Mouse (Mus musculus) frontal cortex, postnatal 10 days (tissue): ENCODE measurements around the gene Vgll4.

ENCODE experiments used
- DNase-seq, 2 experiments: peaks; one replicate each; pipeline ENCODE4 v3.0.0; 2022; ENCODE audit warnings: low spot score in 2 of 2, mixed read lengths in 1 of 2

Gene Vgll4

GRCm38 (mm10) chr6:114974331-114974730 is 4.5 kb upstream of the Vgll4 start:
- DNase-seq = no peak

GRCm38 (mm10) chr6:114972988-114973387 is 3.2 kb upstream of the Vgll4 start:
- DNase-seq = no peak

- no peak for DNase-seq
These were observed 1.1 kb upstream of the Vgll4 start for GRCm38 (mm10) chr6:114970895-114971294.

- no peak for DNase-seq
These were observed 592 bp upstream of the Vgll4 start for GRCm38 (mm10) chr6:114970386-114970785.

- DNase-seq = peak; percentile 74 to 84
These were observed 1.2 kb downstream of the Vgll4 start for GRCm38 (mm10) chr6:114968361-114969212.

- no peak for DNase-seq
These were observed 2.2 kb downstream of the Vgll4 start for GRCm38 (mm10) chr6:114967623-114968022.

GRCm38 (mm10) chr6:114966396-114967154 is 3.2 kb downstream of the Vgll4 start:
- DNase-seq = no peak

- DNase-seq = no peak
These were observed 4.0 kb downstream of the Vgll4 start for GRCm38 (mm10) chr6:114965802-114966201.

GRCm38 (mm10) chr6:114965396-114965795 is 4.4 kb downstream of the Vgll4 start:
- no peak for DNase-seq

GRCm38 (mm10) chr6:114964235-114964634 is 5.6 kb downstream of the Vgll4 start:
- no peak for DNase-seq

GRCm38 (mm10) chr6:114963636-114964035 is 6.2 kb downstream of the Vgll4 start:
- DNase-seq = no peak

- no peak for DNase-seq
These were observed 8.3 kb downstream of the Vgll4 start for GRCm38 (mm10) chr6:114961276-114962068.

- no peak for DNase-seq
These were observed 10.8 kb downstream of the Vgll4 start for GRCm38 (mm10) chr6:114959012-114959398.

GRCm38 (mm10) chr6:114958249-114959011 is 11.4 kb downstream of the Vgll4 start:
- no peak for DNase-seq

GRCm38 (mm10) chr6:114957756-114958155 is 12.0 kb downstream of the Vgll4 start:
- no peak for DNase-seq

- DNase-seq = no peak
These were observed 15.3 kb downstream of the Vgll4 start for GRCm38 (mm10) chr6:114954496-114954895.

- no peak for DNase-seq
These were observed 16.2 kb downstream of the Vgll4 start for GRCm38 (mm10) chr6:114953601-114954000.

- no peak for DNase-seq
These were observed 17.4 kb downstream of the Vgll4 start for GRCm38 (mm10) chr6:114952356-114952755.

- no peak for DNase-seq
These were observed 25.0 kb downstream of the Vgll4 start for GRCm38 (mm10) chr6:114944456-114945438.

- no peak for DNase-seq
These were observed 28.5 kb downstream of the Vgll4 start for GRCm38 (mm10) chr6:114941201-114941849.
